Mouse (Mus musculus): Measurements from ENCODE around the gene Cabp2. TPM values are rescaled to one million over a fixed set of nuclear protein-coding genes. Genes with fewer than 3 reads are reported as not detected.
A peak's percentile ranks its signal among the peaks of the same experiment; 100 is the strongest.
"Not testable (repeated sequence)": the region's sequence is repeated elsewhere in the genome, so short reads cannot be mapped to it uniquely, and the experiment has no call there.

Cabp2 gene
- polyA plus RNA-seq, 1 experiment from 2014 or later, result not detected

GRCm38 (mm10) chr19:4040941-4041340 lies 40.4 kb upstream of the Cabp2 start:
- not testable (repeated sequence) for H3K9me3 ChIP-seq (ENCODE audit: control insufficient read depth, low read length); ATAC-seq (ENCODE audit: insufficient number of reproducible peaks, insufficient read depth, low FRiP score, low read depth); H3K9ac ChIP-seq (ENCODE audit: low read length); H3K27me3 ChIP-seq (ENCODE audit: control insufficient read depth, insufficient read depth, low read length); H3K4me1 ChIP-seq (ENCODE audit: control insufficient read depth in 2 of 2, insufficient read depth in 2 of 2, low read length in 2 of 2); H3K27ac ChIP-seq (replicated peaks in 1 of 2; ENCODE audit: control insufficient read depth in 1 of 2, insufficient read depth in 1 of 2, low read depth in 2 of 2, low read length in 2 of 2); H3K4me2 ChIP-seq (ENCODE audit: low read length); H3K4me3 ChIP-seq (ENCODE audit: control insufficient read depth in 1 of 2, insufficient read depth in 1 of 2, low read depth in 1 of 2, low read length in 2 of 2); H3K36me3 ChIP-seq (ENCODE audit: control insufficient read depth, insufficient read depth, low read length)
- WGBS, result 80% methylated on average over 5 of the region's 5 CpGs

- not testable (repeated sequence) for H3K36me3 ChIP-seq (ENCODE audit: control insufficient read depth, insufficient read depth, low read length); H3K4me2 ChIP-seq (ENCODE audit: low read length); H3K9ac ChIP-seq (ENCODE audit: low read length); H3K4me3 ChIP-seq (ENCODE audit: control insufficient read depth in 1 of 2, insufficient read depth in 1 of 2, low read depth in 1 of 2, low read length in 2 of 2); H3K27ac ChIP-seq (replicated peaks in 1 of 2; ENCODE audit: control insufficient read depth in 1 of 2, insufficient read depth in 1 of 2, low read depth in 2 of 2, low read length in 2 of 2); H3K27me3 ChIP-seq (ENCODE audit: control insufficient read depth, insufficient read depth, low read length); ATAC-seq (ENCODE audit: insufficient number of reproducible peaks, insufficient read depth, low FRiP score, low read depth); H3K9me3 ChIP-seq (ENCODE audit: control insufficient read depth, low read length)
- WGBS, result 86% methylated on average over 3 of the region's 4 CpGs
- peaks cover 3 to 11% of the 10 kb centered on the region in 2 experiments for H3K4me1 ChIP-seq (ENCODE audit: control insufficient read depth in 2 of 2, insufficient read depth in 2 of 2, low read length in 2 of 2)
Observed at GRCm38 (mm10) chr19:4041500-4041899, 39.9 kb upstream of the Cabp2 start.

- Histone ChIP-seq H3K27me3 (ENCODE audit: control insufficient read depth, insufficient read depth, low read length) (no peaks in the 10 kb centered on the region), H3K27ac (replicated peaks in 1 of 2; ENCODE audit: control insufficient read depth in 1 of 2, insufficient read depth in 1 of 2, low read depth in 2 of 2, low read length in 2 of 2) (no peak overlapping the region), H3K9me3 (ENCODE audit: control insufficient read depth, low read length) (no peaks in the 10 kb centered on the region), H3K4me2 (ENCODE audit: low read length) (no peak overlapping the region), H3K4me3 (ENCODE audit: control insufficient read depth in 1 of 2, insufficient read depth in 1 of 2, low read depth in 1 of 2, low read length in 2 of 2) (no peak overlapping the region), H3K9ac (ENCODE audit: low read length) (no peak overlapping the region), H3K36me3 (ENCODE audit: control insufficient read depth, insufficient read depth, low read length) (no peaks in the 10 kb centered on the region), H3K4me1 (ENCODE audit: control insufficient read depth in 2 of 2, insufficient read depth in 2 of 2, low read length in 2 of 2) (peaks cover 3 to 8% of the 10 kb centered on the region in 2 experiments)
- WGBS, result 49% methylated on average over 14 of the region's 14 CpGs
- 0 out of 2 replicates have a peak, but pooled peaks have one; percentile 4 for ATAC-seq (ENCODE audit: insufficient number of reproducible peaks, insufficient read depth, low FRiP score, low read depth)
Observed at GRCm38 (mm10) chr19:4042124-4042523, 39.3 kb upstream of the Cabp2 start.

- WGBS, result 79% methylated on average over 5 of the region's 5 CpGs
- not testable (repeated sequence) for H3K27ac ChIP-seq (replicated peaks in 1 of 2; ENCODE audit: control insufficient read depth in 1 of 2, insufficient read depth in 1 of 2, low read depth in 2 of 2, low read length in 2 of 2); H3K4me2 ChIP-seq (ENCODE audit: low read length)
Observed at GRCm38 (mm10) chr19:4044109-4044508, 37.3 kb upstream of the Cabp2 start.

GRCm38 (mm10) chr19:4045966-4046865 lies 35.2 kb upstream of the Cabp2 start, which contains the start of gene Gstp2:
Gstp2 (minus strand) TSS chr19:4046023.
- 45% methylated on average over 16 of the region's 16 CpGs for WGBS
- 0 out of 4 replicates have a peak within 1 kb of the TSS, but pooled peaks of 1 of the 2 experiments have one; percentile 32 for H3K27ac ChIP-seq (replicated peaks in 1 of 2; ENCODE audit: control insufficient read depth in 1 of 2, insufficient read depth in 1 of 2, low read depth in 2 of 2, low read length in 2 of 2)
- no peaks in the 10 kb centered on the region for H3K36me3 ChIP-seq (ENCODE audit: control insufficient read depth, insufficient read depth, low read length)
- no peak within 1 kb of the TSS for H3K4me3 ChIP-seq (ENCODE audit: control insufficient read depth in 1 of 2, insufficient read depth in 1 of 2, low read depth in 1 of 2, low read length in 2 of 2)
- peak within 1 kb of the TSS; percentile 27 for H3K4me2 ChIP-seq (ENCODE audit: low read length)
- ATAC-seq (ENCODE audit: insufficient number of reproducible peaks, insufficient read depth, low FRiP score, low read depth), result peak; percentile 39; the same call in 1 of the 2 replicates
- no peaks in the 10 kb centered on the region for H3K27me3 ChIP-seq (ENCODE audit: control insufficient read depth, insufficient read depth, low read length)
- peaks cover 0 to 5% of the 10 kb centered on the region in 2 experiments; a peak in 1 of 4 replicates for H3K4me1 ChIP-seq (ENCODE audit: control insufficient read depth in 2 of 2, insufficient read depth in 2 of 2, low read length in 2 of 2)
- no peaks in the 10 kb centered on the region for H3K9me3 ChIP-seq (ENCODE audit: control insufficient read depth, low read length)
- H3K9ac ChIP-seq (ENCODE audit: low read length), result no peak within 1 kb of the TSS

More at GRCm38 (mm10) chr19:4044109-4044508, 37.3 kb upstream of the Cabp2 start:
- H3K36me3 ChIP-seq (ENCODE audit: control insufficient read depth, insufficient read depth, low read length); H3K4me3 ChIP-seq (ENCODE audit: control insufficient read depth in 1 of 2, insufficient read depth in 1 of 2, low read depth in 1 of 2, low read length in 2 of 2); H3K27me3 ChIP-seq (ENCODE audit: control insufficient read depth, insufficient read depth, low read length); H3K9ac ChIP-seq (ENCODE audit: low read length); ATAC-seq (ENCODE audit: insufficient number of reproducible peaks, insufficient read depth, low FRiP score, low read depth); H3K4me1 ChIP-seq (ENCODE audit: control insufficient read depth in 2 of 2, insufficient read depth in 2 of 2, low read length in 2 of 2); H3K9me3 ChIP-seq (ENCODE audit: control insufficient read depth, low read length): not testable (repeated sequence)

- Histone ChIP-seq H3K36me3 (ENCODE audit: control insufficient read depth, insufficient read depth, low read length) (no peaks in the 10 kb centered on the region), H3K27me3 (ENCODE audit: control insufficient read depth, insufficient read depth, low read length) (no peaks in the 10 kb centered on the region), H3K4me3 (ENCODE audit: control insufficient read depth in 1 of 2, insufficient read depth in 1 of 2, low read depth in 1 of 2, low read length in 2 of 2) (no peak overlapping the region), H3K9me3 (ENCODE audit: control insufficient read depth, low read length) (no peaks in the 10 kb centered on the region), H3K9ac (ENCODE audit: low read length) (no peak overlapping the region), H3K4me2 (ENCODE audit: low read length) (no peak overlapping the region), H3K27ac (replicated peaks in 1 of 2; ENCODE audit: control insufficient read depth in 1 of 2, insufficient read depth in 1 of 2, low read depth in 2 of 2, low read length in 2 of 2) (no peak overlapping the region), H3K4me1 (ENCODE audit: control insufficient read depth in 2 of 2, insufficient read depth in 2 of 2, low read length in 2 of 2) (peaks cover 0 to 5% of the 10 kb centered on the region in 2 experiments; a peak in 1 of 4 replicates)
- WGBS, result 83% methylated on average over 8 of the region's 8 CpGs
- ATAC-seq (ENCODE audit: insufficient number of reproducible peaks, insufficient read depth, low FRiP score, low read depth), result no peak
Observed at GRCm38 (mm10) chr19:4046866-4047254, 34.5 kb upstream of the Cabp2 start.

- no peak overlapping the region for H3K27ac ChIP-seq (replicated peaks in 1 of 2; ENCODE audit: control insufficient read depth in 1 of 2, insufficient read depth in 1 of 2, low read depth in 2 of 2, low read length in 2 of 2)
- WGBS, result 19% methylated on average over 4 of the region's 4 CpGs
- no peaks in the 10 kb centered on the region for H3K9me3 ChIP-seq (ENCODE audit: control insufficient read depth, low read length)
- H3K36me3 ChIP-seq (ENCODE audit: control insufficient read depth, insufficient read depth, low read length), result no peaks in the 10 kb centered on the region
- H3K4me2 ChIP-seq (ENCODE audit: low read length), result no peak overlapping the region
- ATAC-seq (ENCODE audit: insufficient number of reproducible peaks, insufficient read depth, low FRiP score, low read depth), result no peak
- peaks cover 0 to 5% of the 10 kb centered on the region in 2 experiments; a peak in 1 of 4 replicates for H3K4me1 ChIP-seq (ENCODE audit: control insufficient read depth in 2 of 2, insufficient read depth in 2 of 2, low read length in 2 of 2)
- H3K9ac ChIP-seq (ENCODE audit: low read length), result no peak overlapping the region
- no peaks in the 10 kb centered on the region for H3K27me3 ChIP-seq (ENCODE audit: control insufficient read depth, insufficient read depth, low read length)
- no peak overlapping the region for H3K4me3 ChIP-seq (ENCODE audit: control insufficient read depth in 1 of 2, insufficient read depth in 1 of 2, low read depth in 1 of 2, low read length in 2 of 2)
Observed at GRCm38 (mm10) chr19:4047859-4048258, 33.5 kb upstream of the Cabp2 start.

All from heart, embryonic 14.5 days (tissue).